Mouse (Mus musculus) small intestine, adult 2 months (tissue): ENCODE results near the gene Gabpb2.

Experiments
- CTCF ChIP-seq: fragments of 200-500 bp; IDR thresholded peaks from 2 replicates; pipeline ENCODE4 v1.5.1; 2012; ENCODE audit warnings: low read depth, mild to moderate bottlenecking, control low read depth, inconsistent platforms, low read length, moderate library complexity, mixed read lengths; ENCODE audit not compliant: insufficient replicate concordance, insufficient read length; ENCODE audit errors: extremely low read depth
- POLR2A ChIP-seq: fragments of 200-500 bp; IDR thresholded peaks from 2 replicates; pipeline ENCODE4 v1.6.1; 2012; ENCODE audit warnings: low read depth, mild to moderate bottlenecking, control low read depth, inconsistent platforms, low read length, moderate library complexity

DNA sequence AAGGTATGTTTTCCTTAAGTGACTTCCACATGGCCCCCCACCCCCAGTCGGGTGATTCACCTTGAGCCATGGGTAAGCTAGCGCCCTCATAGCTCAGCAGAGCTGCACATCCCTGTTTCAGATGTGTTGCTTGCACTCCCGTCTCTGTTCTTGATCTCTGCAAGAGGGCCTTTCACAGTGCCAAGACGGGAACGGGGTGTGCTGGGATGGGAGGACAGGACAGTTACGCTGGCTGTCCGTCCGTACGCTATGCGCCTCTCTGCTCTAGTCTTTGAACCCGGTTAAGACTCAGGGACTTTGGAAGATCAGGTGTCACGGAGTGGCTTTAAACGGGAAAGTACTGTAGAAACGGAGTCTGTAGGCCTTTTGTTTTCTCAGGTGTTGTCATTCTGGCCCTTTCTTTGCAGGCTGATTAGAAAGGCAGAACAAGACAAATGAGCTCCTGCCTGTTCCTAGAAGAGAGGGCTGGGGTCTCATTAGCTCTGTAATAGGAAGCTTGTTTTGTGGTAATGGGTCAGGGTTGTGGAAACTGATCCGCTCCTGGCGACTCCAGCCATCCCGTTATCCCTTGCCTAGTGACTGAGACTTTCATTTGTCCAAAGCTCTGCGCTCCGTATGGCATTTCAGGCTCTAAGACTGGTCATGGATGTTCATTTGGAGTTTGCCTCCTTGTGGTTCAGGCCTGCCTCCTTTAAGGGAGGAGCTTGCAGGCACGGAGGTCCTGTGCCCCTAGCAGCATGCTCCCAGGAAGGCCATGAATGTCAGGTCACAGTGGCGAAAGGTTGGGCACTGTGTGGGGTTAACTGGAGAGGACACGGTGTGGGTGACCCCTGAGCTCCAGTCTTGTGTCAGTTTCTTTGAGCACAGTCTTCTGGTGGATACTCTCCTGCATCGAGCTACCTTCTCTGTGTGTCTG lies 17.9 kb upstream of the Gabpb2 start:
- TF ChIP-seq CTCF (no peak), POLR2A (no peak)
